Comparison of ENCODE assay signal across 14 mouse cellular contexts in genomic region chr19:53793994-53794890, GRCm38 (mm10).
A peak's percentile ranks its signal among the peaks of the same experiment; 100 is the strongest.
DNase-seq lines count a peak whose midpoint lies in the region; ATAC-seq and TF ChIP-seq lines count a peak whose summit lies in the region.
"Had no signal": no experiment of that assay in that cellular context is flagged by ENCODE, and none has a peak within 500 bp of the region (broad histone marks: within the 10 kb centered on the region; RNA-seq: fewer than 3 reads in every experiment).

No protein-coding gene starts in this region.

- H3K27me3 ChIP-seq in heart, embryonic 12.5 days (replicated peaks), result no peaks in the 10 kb centered on the region
- H3K27me3 ChIP-seq in kidney, postnatal 0 days (ENCODE audit: insufficient read depth, low read length), result no peaks in the 10 kb centered on the region
- no peaks in the 10 kb centered on the region for H3K27me3 ChIP-seq in embryonic facial prominence, embryonic 15.5 days
- H3K27me3 ChIP-seq: hindbrain, embryonic 15.5 days had no signal

- peak overlapping the region; percentile 30 for H3K4me3 ChIP-seq in heart, embryonic 12.5 days
- no peak overlapping the region for H3K4me3 ChIP-seq in kidney, postnatal 0 days (replicated peaks; ENCODE audit: low read depth, low read length)
- no peak overlapping the region for H3K4me3 ChIP-seq in embryonic facial prominence, embryonic 15.5 days (replicated peaks)
- H3K4me3 ChIP-seq: hindbrain, embryonic 15.5 days; limb, embryonic 12.5 days had no signal

- H3K36me3 ChIP-seq in heart, embryonic 12.5 days, result no peaks in the 10 kb centered on the region
- H3K36me3 ChIP-seq in kidney, postnatal 0 days (ENCODE audit: insufficient read depth, low read length), result no peaks in the 10 kb centered on the region
- H3K36me3 ChIP-seq in embryonic facial prominence, embryonic 15.5 days, result no peaks in the 10 kb centered on the region
- H3K36me3 ChIP-seq: hindbrain, embryonic 15.5 days; limb, embryonic 12.5 days had no signal

- intact Hi-C loops in heart, postnatal 10 days (cut with DNase I), result no loop called here

- peaks cover 88% of the 10 kb centered on the region for H3K4me1 ChIP-seq in heart, embryonic 12.5 days (replicated peaks)
- 0 out of 2 replicates have a peak, but pooled peaks cover 14% of the 10 kb centered on the region for H3K4me1 ChIP-seq in kidney, postnatal 0 days (replicated peaks; ENCODE audit: insufficient read depth, low read length)
- peaks cover 41% of the 10 kb centered on the region for H3K4me1 ChIP-seq in embryonic facial prominence, embryonic 15.5 days
- H3K4me1 ChIP-seq: hindbrain, embryonic 15.5 days had no signal

- H3K27ac ChIP-seq in heart, embryonic 12.5 days (ENCODE audit: poor library complexity, severe bottlenecking), result peak overlapping the region; percentile 89
- peak overlapping the region; percentile 36; the same call in 1 of the 2 replicates for H3K27ac ChIP-seq in kidney, postnatal 0 days
- no peak overlapping the region; the same call in 1 of the 2 replicates for H3K27ac ChIP-seq in embryonic facial prominence, embryonic 15.5 days (replicated peaks)
- H3K27ac ChIP-seq: hindbrain, embryonic 15.5 days; limb, embryonic 12.5 days had no signal

- no peak for TF ChIP-seq CTCF in kidney, postnatal 0 days (IDR thresholded peaks at IDR 0.05; ENCODE audit: low read depth)

- no peak for ATAC-seq in heart, embryonic 12.5 days (ENCODE audit: insufficient number of reproducible peaks, low FRiP score)
- no peak for ATAC-seq in kidney, postnatal 0 days (replicated peaks; ENCODE audit: low FRiP score, low read depth)
- no peak for ATAC-seq in embryonic facial prominence, embryonic 15.5 days (ENCODE audit: insufficient number of reproducible peaks, low FRiP score, low TSS enrichment, low read depth)
- ATAC-seq: forebrain, embryonic 14.5 days had no signal

- H3K9me3 ChIP-seq in heart, embryonic 12.5 days (replicated peaks), result no peaks in the 10 kb centered on the region
- H3K9me3 ChIP-seq in kidney, postnatal 0 days (replicated peaks; ENCODE audit: low read length), result no peaks in the 10 kb centered on the region
- no peaks in the 10 kb centered on the region for H3K9me3 ChIP-seq in embryonic facial prominence, embryonic 15.5 days (replicated peaks)
- H3K9me3 ChIP-seq: hindbrain, embryonic 15.5 days; limb, embryonic 12.5 days had no signal

- 76% methylated on average over 23 of the region's 23 CpGs for WGBS in heart, embryonic 12.5 days
- WGBS in kidney, postnatal 0 days, result 49% methylated on average over 23 of the region's 23 CpGs
- 41% methylated on average over 23 of the region's 23 CpGs for WGBS in embryonic facial prominence, embryonic 15.5 days

- H3K9ac ChIP-seq in heart, embryonic 12.5 days, result peak overlapping the region; percentile 46; the same call in 1 of the 2 replicates
- no peak overlapping the region for H3K9ac ChIP-seq in kidney, postnatal 0 days (ENCODE audit: low read depth, low read length)
- no peak overlapping the region for H3K9ac ChIP-seq in embryonic facial prominence, embryonic 15.5 days
- H3K9ac ChIP-seq: hindbrain, embryonic 15.5 days; limb, embryonic 12.5 days had no signal

- H3K4me2 ChIP-seq in heart, embryonic 12.5 days, result peak overlapping the region; percentile 53
- peak overlapping the region; percentile 28; the same call in 1 of the 2 replicates for H3K4me2 ChIP-seq in kidney, postnatal 0 days (ENCODE audit: low read length)
- peak overlapping the region; percentile 23 for H3K4me2 ChIP-seq in embryonic facial prominence, embryonic 15.5 days (replicated peaks)
- H3K4me2 ChIP-seq: hindbrain, embryonic 15.5 days; limb, embryonic 12.5 days had no signal

- no peak for DNase-seq in heart, postnatal 10 days
- no peak for DNase-seq in kidney, postnatal 0 days (ENCODE audit: low spot score)
- no peak for DNase-seq in kidney, adult 8-10 months
- DNase-seq in cerebellum, postnatal 25 days, result no peak
- no peak for DNase-seq in layer of hippocampus, postnatal 36 days
- DNase-seq: cerebellum, adult 8-10 months; lung, postnatal 10 days; midbrain, embryonic 14.5 days; thymus, adult 18-20 months had no signal
